Mouse (Mus musculus) gastrocnemius, postnatal 10 days (tissue): Measurements from ENCODE around the gene Atm. TPM values are rescaled to one million over a fixed set of nuclear protein-coding genes. Genes with fewer than 3 reads are reported as not detected.

Experiments
- DNase-seq: peaks from one replicate; pipeline ENCODE4 v3.0.0; 2021; ENCODE audit warnings: mixed read lengths
- long read RNA-seq, 2 experiments: library from polyadenylated mRNA; stranded (forward); transcript quantifications; one replicate each; pipeline ENCODE4 v2.0.0; 2021
- total RNA-seq, 2 experiments: library from RNA; stranded (reverse); gene quantifications; 2 replicates each; pipeline ENCODE4 v1.2.3; 2021

Gene Atm
- 1 to 10 TPM; 8.9 to 9.3 TPM for total RNA-seq
- long read RNA-seq, experiment 1 = 0 reads
- long read RNA-seq, experiment 2, partial matches to known transcripts = 1 of 1 reads
- long read RNA-seq, experiment 2, other reads (novel, unspliced or antisense) = 0 of 1 reads

DNA sequence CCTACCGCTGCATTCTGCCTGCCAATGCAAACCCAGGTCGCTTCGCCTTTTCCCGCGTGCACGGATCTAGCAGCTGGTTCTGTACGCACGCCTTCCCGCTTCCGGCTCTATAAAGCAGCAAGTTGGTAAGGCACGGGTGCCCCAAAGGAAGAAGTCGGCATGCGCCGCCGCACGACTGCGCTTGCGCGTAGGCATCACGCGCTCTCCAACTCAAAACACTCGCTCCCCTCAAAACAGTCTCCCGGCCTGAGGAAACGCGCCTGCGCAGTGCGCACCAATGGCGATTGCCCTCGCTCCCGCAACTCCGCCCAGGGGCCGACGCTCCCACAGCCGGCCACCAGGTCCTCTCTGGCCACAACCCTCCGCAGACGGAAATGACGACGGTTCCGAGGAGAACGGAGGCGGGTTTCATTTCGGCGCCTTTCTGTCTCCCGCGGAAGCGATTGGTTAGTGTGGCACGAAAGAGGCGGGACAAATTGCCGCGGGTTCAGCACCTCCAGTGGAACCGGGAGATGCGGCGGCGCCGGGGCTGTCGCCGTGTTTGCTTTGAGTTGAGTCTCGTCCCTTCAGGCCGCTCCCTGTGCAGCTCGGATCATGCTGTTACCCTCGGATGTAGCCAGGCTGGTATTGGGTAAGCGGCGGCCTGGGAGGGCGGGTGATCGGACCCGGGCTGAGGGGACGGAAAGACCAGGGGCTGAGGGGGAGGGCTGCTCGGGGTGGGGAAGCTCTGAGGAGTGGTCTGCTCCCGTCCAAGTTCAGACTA, at the start of gene Atm, which contains the start of gene Npat:
Atm (minus strand) TSS at position 183 of the 763 bp plus-strand sequence.
Npat (plus strand) TSS at position 490 of the 763 bp plus-strand sequence.
- peak; percentile 99 for DNase-seq

DNA sequence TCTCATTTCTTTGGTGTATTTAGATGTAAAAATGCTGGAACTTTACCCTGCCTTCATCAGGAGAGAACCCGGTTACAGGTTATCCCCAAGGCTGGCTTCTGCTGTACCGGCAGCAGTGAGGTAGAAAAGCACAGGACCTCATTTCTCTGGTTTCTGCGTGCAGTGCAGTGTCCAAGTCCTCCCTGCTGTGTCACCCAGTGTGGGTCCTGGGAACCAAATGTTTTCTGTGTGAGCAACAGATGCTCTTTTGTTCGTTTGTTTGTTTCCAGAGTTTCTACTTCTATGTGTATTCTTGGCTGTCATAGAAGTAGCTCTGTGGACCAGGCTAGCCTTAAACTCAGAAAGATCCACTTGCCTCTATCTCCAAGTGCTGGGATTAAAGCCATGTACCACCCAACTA, 45.3 kb upstream of the Atm start:
- DNase-seq = no peak

DNA sequence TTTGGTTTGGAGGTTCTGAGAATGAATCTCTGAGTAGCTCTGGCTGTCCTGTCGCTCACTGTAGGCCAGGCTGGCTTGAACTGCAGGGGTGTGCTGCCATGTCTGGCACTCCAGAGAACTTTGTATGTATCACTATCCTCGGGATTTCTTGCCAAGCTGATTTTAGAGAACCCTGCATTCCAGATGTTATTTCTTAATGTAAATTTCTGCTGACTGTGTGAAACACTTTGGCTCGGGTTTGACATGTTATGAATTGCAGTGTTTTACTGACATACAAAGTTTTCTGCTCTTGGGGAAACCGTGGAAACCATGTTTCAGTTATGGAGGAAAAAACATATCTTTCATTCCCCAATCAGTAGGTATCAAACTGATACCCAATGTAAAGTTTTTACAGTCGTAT, 39.2 kb upstream of the Atm start:
- DNase-seq = no peak

GRCm38 (mm10) chr9:53572516-53573307, 36.2 kb upstream of the Atm start:
- no peak for DNase-seq

DNA sequence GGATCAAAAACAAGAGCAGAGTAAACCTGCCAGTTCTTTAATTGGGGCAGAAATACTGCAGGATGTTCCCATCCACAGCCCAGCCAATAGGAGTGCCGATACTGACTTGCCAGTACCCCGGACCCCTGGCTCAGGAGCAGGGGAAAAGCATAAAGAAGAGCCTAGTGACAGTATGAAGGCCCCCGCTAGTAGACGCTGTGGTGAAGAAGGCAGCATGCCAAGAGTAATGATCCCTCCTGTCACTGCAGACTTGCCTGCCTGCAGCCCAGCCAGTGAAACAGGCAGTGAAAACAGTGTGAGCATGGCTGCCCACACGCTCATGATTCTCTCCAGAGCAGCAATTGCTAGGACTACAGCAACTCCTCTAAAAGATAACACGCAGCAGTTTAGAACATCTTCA, 34.1 kb upstream of the Atm start:
- peak; percentile 8 for DNase-seq

DNA sequence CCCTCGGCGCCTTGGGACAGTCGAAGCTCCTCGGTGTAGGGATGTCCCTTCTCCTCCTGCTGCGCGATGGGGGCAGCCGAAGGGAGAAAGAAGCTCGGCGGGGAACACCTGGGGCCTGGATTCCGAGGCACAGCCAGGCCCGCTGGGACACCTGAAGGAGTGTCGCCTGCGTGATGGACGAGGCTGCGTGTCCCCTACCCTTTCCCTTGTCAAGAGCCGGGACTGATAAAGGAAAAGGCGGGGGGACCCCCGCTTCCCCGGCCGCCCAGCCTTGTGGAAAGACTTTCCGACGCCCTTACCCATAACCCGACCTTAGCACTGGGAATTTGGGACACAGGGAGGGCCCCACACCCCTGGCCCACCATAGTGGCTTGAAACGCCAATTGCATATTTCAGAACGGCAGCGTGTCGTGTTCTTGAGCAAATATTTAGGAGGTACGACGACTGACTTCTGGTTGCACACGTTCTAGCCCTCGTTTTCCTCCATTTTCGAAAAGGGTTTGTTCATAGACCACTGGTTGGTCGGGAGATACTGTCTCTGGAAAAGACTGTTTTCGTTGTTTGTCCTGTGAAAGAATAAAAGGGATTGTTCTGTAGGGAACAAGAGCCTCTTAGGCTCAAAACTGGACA, 911 bp upstream of the Atm start:
- DNase-seq = no peak

DNA sequence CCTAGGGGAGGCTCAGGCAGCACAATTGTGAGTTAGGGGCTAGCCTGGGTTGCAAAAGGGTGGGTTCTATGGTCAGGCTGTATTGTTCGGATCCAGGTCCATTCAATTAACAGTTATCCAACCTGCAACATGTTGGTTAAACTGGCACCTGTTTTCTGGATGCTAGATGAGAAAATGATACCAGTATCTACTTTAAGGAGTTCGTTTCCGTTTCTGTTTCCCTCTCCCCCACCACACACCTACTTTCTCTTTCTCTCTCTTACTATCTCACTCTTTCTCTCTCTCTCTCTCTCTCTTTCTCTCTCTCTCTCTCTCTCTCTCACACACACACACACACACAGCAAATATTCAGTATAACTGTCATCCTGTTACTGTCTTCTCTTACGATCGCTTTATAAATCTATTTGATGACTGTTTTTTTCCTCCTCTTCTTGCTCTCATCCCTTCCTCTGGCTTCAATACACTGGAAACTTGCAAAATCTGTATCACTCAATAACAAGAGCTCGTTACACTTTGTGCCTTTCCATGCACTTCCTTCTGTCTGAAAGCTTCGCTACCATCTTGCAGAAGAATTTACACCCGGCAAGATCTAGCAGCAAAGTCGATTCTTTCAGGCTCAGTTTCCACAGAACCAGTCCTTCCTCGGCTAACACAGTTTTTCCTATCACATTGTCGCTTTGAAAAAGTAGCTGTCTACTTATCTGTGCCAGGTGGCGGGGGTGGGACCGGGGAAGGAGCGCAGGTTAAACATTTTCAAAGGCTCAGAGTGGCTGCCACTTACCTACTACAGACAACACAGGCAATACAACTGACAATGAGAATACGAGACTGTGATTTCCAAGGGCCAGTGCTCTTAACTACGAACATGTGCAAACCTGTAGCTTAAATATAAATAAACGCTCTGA, 872 bp downstream of the Atm start:
- DNase-seq = no peak

DNA sequence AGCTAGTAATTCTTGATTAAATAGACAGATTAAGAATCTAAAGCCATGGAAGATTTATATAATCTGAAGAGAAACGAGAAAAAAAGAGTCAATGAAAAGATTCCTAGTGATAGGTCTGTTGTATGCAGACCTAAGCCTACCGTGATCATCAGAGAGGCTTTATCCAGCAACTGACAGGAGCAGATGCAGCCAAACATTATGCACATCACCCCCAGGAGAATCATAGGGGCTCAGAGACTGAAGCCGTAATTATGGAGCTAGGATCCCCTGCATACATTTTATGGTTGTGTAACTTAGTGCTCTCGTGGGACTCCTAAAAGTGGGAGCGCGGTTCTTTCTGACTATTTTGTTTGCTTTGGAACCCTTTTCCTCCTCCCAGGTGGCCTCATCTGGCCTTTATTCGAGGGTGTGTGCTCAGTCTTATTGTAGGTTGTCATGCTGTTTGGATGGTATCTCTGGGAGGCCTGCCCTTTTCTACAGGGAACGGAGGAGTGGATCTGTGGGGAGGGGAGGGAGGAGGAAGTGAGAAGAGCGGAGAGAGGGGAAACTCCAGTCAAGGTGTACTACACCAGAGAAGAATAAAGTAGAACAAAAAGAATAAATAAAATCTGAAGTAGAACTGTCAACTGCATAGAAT, 19.0 kb downstream of the Atm start:
- no peak for DNase-seq

- no peak for DNase-seq
Observed at GRCm38 (mm10) chr9:53514091-53514490, 22.4 kb downstream of the Atm start.

DNA sequence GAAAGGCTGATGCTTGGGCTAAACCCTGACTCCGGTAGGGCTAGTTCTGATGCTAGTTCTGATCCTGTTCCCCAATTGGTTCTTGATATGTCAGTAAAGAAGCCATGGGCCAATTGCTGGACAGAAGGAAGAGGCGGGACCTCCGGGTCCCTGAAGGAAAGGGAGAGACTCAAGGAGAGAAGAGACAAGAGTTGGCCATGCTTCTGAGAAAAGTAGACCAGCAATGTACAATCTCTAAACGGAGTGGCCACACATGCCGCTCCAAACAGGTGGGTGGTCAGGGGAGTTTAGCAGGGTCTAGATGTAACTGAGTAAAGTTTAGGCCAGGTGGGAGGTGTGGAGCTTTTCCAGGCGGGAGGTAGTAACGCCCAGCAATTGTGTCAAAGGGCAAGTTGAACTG, 28.5 kb downstream of the Atm start:
- DNase-seq = no peak

- DNase-seq = no peak
Observed at GRCm38 (mm10) chr9:53485886-53486285, 50.7 kb downstream of the Atm start.

- no peak for DNase-seq
Observed at GRCm38 (mm10) chr9:53472806-53473518, 63.6 kb downstream of the Atm start.

DNA sequence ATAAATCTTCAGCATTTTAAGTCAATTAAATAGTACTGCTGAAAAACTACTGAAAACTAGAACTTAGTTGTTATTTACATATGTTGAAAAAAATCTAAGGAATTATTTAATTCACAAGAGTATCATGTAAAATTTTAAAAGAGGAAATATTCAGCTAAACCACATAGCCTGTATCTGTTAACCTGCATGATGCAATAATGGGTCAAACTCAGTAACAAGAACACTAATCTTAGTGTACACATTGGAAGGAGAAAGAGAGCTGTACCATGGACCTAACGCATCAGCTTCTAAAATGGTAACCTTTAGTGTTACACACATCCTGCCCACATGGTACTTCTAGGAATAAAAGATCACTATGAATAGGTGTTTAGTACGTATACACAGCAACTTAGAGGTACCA, 84.5 kb downstream of the Atm start:
- DNase-seq = no peak

GRCm38 (mm10) chr9:53450609-53451008, 85.9 kb downstream of the Atm start:
- no peak for DNase-seq

- no peak for DNase-seq
Observed at GRCm38 (mm10) chr9:53435830-53436570, 100.5 kb downstream of the Atm start.

DNA sequence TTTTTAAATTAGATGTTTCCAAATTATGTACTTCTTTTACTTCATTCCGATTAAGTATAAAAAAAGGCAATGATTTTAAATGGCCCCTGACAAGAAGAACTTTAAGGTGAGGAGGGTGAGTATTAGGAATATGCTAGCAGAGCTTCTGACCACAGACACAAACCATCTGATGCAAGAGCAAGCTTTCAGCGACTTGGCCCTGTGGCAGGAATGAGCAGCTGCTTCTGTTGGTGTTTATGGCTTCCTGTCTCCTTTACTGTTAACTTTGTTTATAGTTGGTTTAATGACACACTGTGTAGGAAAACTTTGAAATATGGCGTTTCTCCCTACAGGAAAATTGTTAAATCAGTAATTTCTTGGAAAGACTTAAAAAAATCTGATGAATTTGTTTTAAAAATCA, 108.9 kb downstream of the Atm start:
- no peak for DNase-seq

GRCm38 (mm10) chr9:53426726-53427125, 109.8 kb downstream of the Atm start:
- DNase-seq = no peak

DNA sequence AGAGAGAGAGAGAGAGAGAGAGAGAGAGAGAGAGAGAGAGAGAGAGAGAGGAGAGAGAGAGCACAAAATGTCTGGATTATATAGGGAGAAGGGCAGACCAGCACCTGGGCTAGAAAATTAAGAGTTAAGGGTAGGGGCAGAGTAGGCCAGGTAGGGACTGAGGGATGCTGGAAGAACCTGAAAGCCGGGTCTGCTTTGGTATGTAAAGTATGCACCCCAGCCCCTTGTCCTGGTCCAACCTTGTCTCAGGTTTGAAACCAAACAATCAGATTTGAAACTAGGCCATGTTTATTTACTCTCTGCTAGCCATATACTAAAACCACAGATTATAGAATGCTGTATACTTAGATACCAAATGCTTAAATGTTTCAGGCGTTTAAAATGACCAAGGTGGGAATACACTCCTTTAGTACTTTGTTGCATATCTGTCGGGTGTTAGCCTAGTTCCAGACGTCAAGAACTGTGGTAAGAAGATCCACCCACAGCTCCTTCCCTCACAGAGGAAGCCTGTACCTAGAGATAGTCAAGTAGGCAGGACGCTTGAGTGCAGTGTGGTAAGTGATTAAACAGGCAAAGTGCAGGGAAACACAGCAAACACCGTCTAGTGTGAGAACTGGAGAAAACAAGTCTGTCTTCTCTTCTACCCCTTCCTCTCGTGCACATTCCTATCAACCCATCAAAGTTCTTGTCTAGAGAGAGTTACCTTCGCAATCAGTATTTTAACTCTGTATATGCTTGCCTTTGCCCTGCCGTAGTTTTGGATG, 114.2 kb downstream of the Atm start:
- DNase-seq = no peak

GRCm38 (mm10) chr9:53409427-53409826, 127.1 kb downstream of the Atm start:
- DNase-seq = no peak
